Mouse (Mus musculus) myocyte (in vitro differentiated cells): ENCODE measurements around the gene Wnt8b. TPM values are rescaled to one million over a fixed set of nuclear protein-coding genes. Genes with fewer than 3 reads are reported as not detected.

Experiments
- H3K27me3 ChIP-seq: one replicate; pipeline ENCODE4 v1.6.1; 2011; ENCODE audit not compliant: control insufficient read depth, insufficient read depth, insufficient read length
- H3K36me3 ChIP-seq: one replicate; pipeline ENCODE4 v1.6.1; 2011; ENCODE audit not compliant: control insufficient read depth, insufficient read depth
- H3K4me2 ChIP-seq: one replicate; pipeline ENCODE4 v1.6.1; 2011; ENCODE audit warnings: low read depth, control low read depth
- H3K4me3 ChIP-seq: one replicate; pipeline ENCODE4 v1.5.1; 2011; ENCODE audit warnings: mild to moderate bottlenecking, control low read depth, moderate library complexity
- H3K79me2 ChIP-seq: one replicate; pipeline ENCODE4 v1.6.1; 2011; ENCODE audit not compliant: control insufficient read depth, insufficient read depth
- H3ac ChIP-seq: one replicate; pipeline ENCODE4 v1.6.1; 2011; ENCODE audit not compliant: control insufficient read depth, insufficient read length
- CEBPB ChIP-seq: IDR thresholded peaks from 2 replicates; pipeline ENCODE4 v1.6.1; 2011; ENCODE audit warnings: mild to moderate bottlenecking, moderate library complexity; ENCODE audit not compliant: poor library complexity, insufficient read depth, severe bottlenecking
- E2F4 ChIP-seq: IDR thresholded peaks from one replicate; pipeline ENCODE4 v1.6.1; 2011; ENCODE audit warnings: mild to moderate bottlenecking, control low read depth, moderate library complexity; ENCODE audit not compliant: insufficient read depth
- MAX ChIP-seq: IDR thresholded peaks from one replicate; pipeline ENCODE4 v1.6.1; 2011; ENCODE audit warnings: low read depth, mild to moderate bottlenecking, control low read depth
- MYOD1 ChIP-seq, 3 experiments: IDR thresholded peaks; one replicate each; pipeline ENCODE4 v1.6.1; 2011; ENCODE audit warnings: control low read depth in 2 of 3, low read depth in 2 of 3, mild to moderate bottlenecking in 2 of 3, moderate library complexity in 1 of 3; ENCODE audit not compliant: insufficient read length in 2 of 3, control insufficient read depth in 1 of 3
- MYOG ChIP-seq, 3 experiments: IDR thresholded peaks; one replicate each; pipeline ENCODE4 v1.6.1; 2011; ENCODE audit warnings: control low read depth in 2 of 3, low read depth in 2 of 3, mild to moderate bottlenecking in 2 of 3; ENCODE audit not compliant: insufficient read length in 2 of 3, control insufficient read depth in 1 of 3, insufficient read depth in 1 of 3
- POLR2A ChIP-seq: IDR thresholded peaks from one replicate; pipeline ENCODE4 v1.6.1; 2011; ENCODE audit warnings: low read depth, mild to moderate bottlenecking, control low read depth, moderate library complexity; ENCODE audit not compliant: insufficient read length
- POLR2AphosphoS2 ChIP-seq: IDR thresholded peaks from one replicate; pipeline ENCODE4 v1.6.1; 2011; ENCODE audit warnings: low read depth, control low read depth; ENCODE audit not compliant: insufficient read length
- REST ChIP-seq: IDR thresholded peaks from one replicate; pipeline ENCODE4 v1.6.1; 2011; ENCODE audit warnings: mild to moderate bottlenecking, control low read depth, moderate library complexity; ENCODE audit not compliant: insufficient read depth, insufficient read length
- SRF ChIP-seq: IDR thresholded peaks from one replicate; pipeline ENCODE4 v1.6.1; 2011; ENCODE audit warnings: low read depth; ENCODE audit not compliant: control insufficient read depth, insufficient read length
- TCF12 ChIP-seq: IDR thresholded peaks from one replicate; pipeline ENCODE4 v1.6.1; 2011; ENCODE audit warnings: mild to moderate bottlenecking, control low read depth; ENCODE audit not compliant: poor library complexity, insufficient read depth, severe bottlenecking
- TCF3 ChIP-seq: IDR thresholded peaks from one replicate; pipeline ENCODE4 v1.6.1; 2011; ENCODE audit warnings: low read depth, control low read depth; ENCODE audit not compliant: insufficient read length
- USF1 ChIP-seq: IDR thresholded peaks from one replicate; pipeline ENCODE4 v1.6.1; 2011; ENCODE audit warnings: low read depth, mild to moderate bottlenecking, control low read depth, moderate library complexity
- polyA plus RNA-seq: library from polyadenylated mRNA; unstranded; fragments of >200 nt; fragmentation: generic; extraction: Trizol; gene quantifications from one replicate; pipeline ENCODE4 v1.2.1, GENCODE M21; 2012; ENCODE audit warnings: missing spikeins

Wnt8b gene
- polyA plus RNA-seq, 1 experiment = not detected

DNA sequence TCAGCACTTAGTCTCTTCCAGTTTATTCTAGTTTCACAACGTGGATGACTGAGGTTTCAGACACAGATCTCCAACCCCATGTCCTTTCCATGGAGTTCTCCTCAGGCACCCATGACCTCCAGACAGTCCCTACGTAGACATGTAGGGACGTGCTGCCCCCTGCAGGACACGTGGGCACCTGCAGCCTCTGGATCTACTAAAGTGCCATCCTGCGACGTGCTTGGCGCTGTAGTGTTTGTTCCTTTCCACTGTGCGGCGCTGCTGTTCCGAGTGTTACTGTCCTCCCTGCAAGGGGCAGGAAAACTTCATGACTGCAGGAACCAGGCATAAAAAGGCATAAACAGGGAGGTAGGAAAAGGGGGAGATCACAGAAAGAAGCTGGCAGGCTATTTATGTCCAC is 19.1 kb upstream of the Wnt8b start:
- peaks cover 30% of the 10 kb centered on the region for H3K27me3 ChIP-seq
- H3K36me3 ChIP-seq = no peaks in the 10 kb centered on the region
- TF ChIP-seq SRF (no peak), MYOG (IDR thresholded peaks at IDR 0.05; ENCODE audit: control insufficient read depth in 1 of 3, insufficient read depth in 1 of 3, insufficient read length in 2 of 3, low read depth in 2 of 3) (no peak), E2F4 (no peak), POLR2A (no peak), POLR2AphosphoS2 (no peak), MYOD1 (IDR thresholded peaks at IDR 0.05; ENCODE audit: control insufficient read depth in 1 of 3, insufficient read length in 2 of 3, low read depth in 2 of 3) (no peak), USF1 (no peak), TCF12 (no peak), MAX (no peak), REST (no peak)

DNA sequence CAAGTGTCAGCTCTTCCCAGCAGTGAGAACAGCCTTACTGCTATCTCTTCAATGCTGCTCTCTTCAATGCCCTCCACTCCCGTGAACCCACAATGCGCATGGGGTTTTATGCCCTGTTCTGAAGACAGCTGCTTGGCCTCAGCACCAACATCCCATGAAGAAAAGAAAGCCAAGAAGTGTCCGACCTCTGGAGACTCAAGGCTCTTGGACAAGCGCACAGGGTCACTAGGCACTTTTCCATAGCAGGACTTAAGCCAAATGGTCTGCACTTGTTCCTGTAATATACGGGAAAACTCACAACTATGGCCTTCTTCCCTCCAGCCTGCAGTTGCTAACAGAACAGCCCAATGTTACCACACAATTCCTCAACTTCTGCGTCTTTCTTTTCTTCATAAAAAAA is 18.0 kb upstream of the Wnt8b start:
- Histone ChIP-seq H3K79me2 (no peaks in the 10 kb centered on the region), H3K4me2 (no peak overlapping the region), H3K36me3 (no peaks in the 10 kb centered on the region), H3ac (no peak overlapping the region), H3K27me3 (peaks cover 37% of the 10 kb centered on the region), H3K4me3 (no peak overlapping the region)
- TF ChIP-seq TCF12 = no peak
- no peak for TF ChIP-seq USF1
- no peak for TF ChIP-seq REST
- TF ChIP-seq MAX = no peak
- no peak for TF ChIP-seq POLR2AphosphoS2
- no peak for TF ChIP-seq CEBPB
- TF ChIP-seq E2F4 = no peak
- no peak for TF ChIP-seq POLR2A
- no peak for TF ChIP-seq SRF
- no peak for TF ChIP-seq TCF3
- no peak for TF ChIP-seq MYOG (IDR thresholded peaks at IDR 0.05; ENCODE audit: control insufficient read depth in 1 of 3, insufficient read depth in 1 of 3, insufficient read length in 2 of 3, low read depth in 2 of 3)
- TF ChIP-seq MYOD1 (IDR thresholded peaks at IDR 0.05; ENCODE audit: control insufficient read depth in 1 of 3, insufficient read length in 2 of 3, low read depth in 2 of 3) = no peak

More for the DNA sequence above, 19.1 kb upstream of the Wnt8b start:
- Histone ChIP-seq H3ac (no peak overlapping the region), H3K4me3 (no peak overlapping the region), H3K79me2 (no peaks in the 10 kb centered on the region), H3K4me2 (no peak overlapping the region)

DNA sequence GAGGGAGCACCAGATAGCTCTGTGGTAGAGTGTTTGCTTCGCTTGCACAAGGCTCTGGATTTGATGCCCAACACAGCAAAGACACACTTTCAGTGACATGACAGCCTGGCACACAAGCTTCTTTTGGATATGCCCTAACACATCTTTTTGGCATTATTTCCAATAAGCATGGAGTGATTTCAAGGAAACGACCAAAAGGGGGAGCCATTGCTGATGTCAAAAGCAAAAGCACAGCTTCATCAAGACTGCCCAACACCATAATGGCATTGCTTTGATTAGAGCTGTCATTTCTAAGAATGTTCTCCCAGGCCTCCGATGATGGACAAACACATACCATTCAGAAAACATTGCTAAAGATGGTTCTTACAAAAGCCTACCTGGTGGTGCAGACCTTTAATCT is 16.7 kb upstream of the Wnt8b start:
- Histone ChIP-seq H3K4me2 (no peak overlapping the region), H3K27me3 (peaks cover 37% of the 10 kb centered on the region), H3ac (no peak overlapping the region), H3K36me3 (no peaks in the 10 kb centered on the region), H3K4me3 (no peak overlapping the region), H3K79me2 (no peaks in the 10 kb centered on the region)
- no peak for TF ChIP-seq MAX
- TF ChIP-seq TCF12 = no peak
- no peak for TF ChIP-seq POLR2AphosphoS2
- no peak for TF ChIP-seq CEBPB
- no peak for TF ChIP-seq TCF3
- TF ChIP-seq POLR2A = no peak
- TF ChIP-seq USF1 = no peak
- no peak for TF ChIP-seq REST
- TF ChIP-seq E2F4 = no peak
- TF ChIP-seq SRF = no peak
- no peak for TF ChIP-seq MYOG (IDR thresholded peaks at IDR 0.05; ENCODE audit: control insufficient read depth in 1 of 3, insufficient read depth in 1 of 3, insufficient read length in 2 of 3, low read depth in 2 of 3)

DNA sequence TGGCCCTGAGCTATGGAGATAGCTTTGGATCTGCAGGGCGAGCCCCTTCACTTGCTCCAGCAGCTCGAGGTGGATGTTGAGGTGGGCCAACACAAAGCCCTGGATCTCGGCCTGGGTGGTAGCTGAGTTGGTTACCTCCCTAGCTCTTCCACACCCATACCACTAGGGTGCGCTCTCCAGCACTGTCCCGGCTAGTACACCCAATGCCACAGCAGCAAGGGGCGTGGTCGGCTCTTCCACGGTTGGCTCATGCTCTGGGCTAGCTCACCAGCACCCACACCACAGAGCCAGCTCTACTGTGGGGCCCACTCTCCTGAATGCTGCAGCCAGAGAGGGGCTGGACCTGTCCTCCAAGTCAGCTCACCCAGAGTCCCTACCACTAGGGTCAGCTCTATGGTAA is 6.0 kb upstream of the Wnt8b start:
- Histone ChIP-seq H3K4me2 (no peak overlapping the region), H3ac (no peak overlapping the region), H3K79me2 (no peaks in the 10 kb centered on the region), H3K27me3 (peaks cover 31% of the 10 kb centered on the region), H3K36me3 (no peaks in the 10 kb centered on the region), H3K4me3 (no peak overlapping the region)
- TF ChIP-seq CEBPB (no peak), POLR2AphosphoS2 (no peak), TCF3 (no peak), POLR2A (no peak), REST (no peak), SRF (no peak), MYOG (IDR thresholded peaks at IDR 0.05; ENCODE audit: control insufficient read depth in 1 of 3, insufficient read depth in 1 of 3, insufficient read length in 2 of 3, low read depth in 2 of 3) (no peak), MAX (no peak), USF1 (no peak), MYOD1 (IDR thresholded peaks at IDR 0.05; ENCODE audit: control insufficient read depth in 1 of 3, insufficient read length in 2 of 3, low read depth in 2 of 3) (no peak), E2F4 (no peak), TCF12 (no peak)

DNA sequence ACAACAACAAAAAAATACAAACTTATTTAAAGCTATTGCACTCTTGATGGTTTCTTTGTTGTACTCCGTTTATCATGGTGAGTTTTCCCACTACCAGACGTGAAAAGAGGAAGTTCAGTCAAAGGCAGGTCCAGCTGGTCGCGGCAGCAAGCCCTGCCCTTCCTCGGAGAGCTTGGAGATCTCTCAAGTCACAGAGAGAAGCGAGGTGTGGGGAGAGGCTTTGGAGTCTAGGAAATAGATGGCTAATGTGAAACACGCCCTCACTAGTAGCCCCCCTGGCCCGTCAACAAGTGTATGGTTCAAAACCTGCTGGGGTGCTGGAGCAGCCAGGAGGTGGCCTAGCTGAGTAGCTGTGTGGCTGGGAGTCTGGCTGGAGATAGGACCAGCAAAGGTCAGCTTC is 3.2 kb downstream of the Wnt8b start:
- peaks cover 71% of the 10 kb centered on the region for H3K27me3 ChIP-seq
- TF ChIP-seq E2F4 (no peak), POLR2AphosphoS2 (no peak), MYOG (IDR thresholded peaks at IDR 0.05; ENCODE audit: control insufficient read depth in 1 of 3, insufficient read depth in 1 of 3, insufficient read length in 2 of 3, low read depth in 2 of 3) (no peak), MYOD1 (IDR thresholded peaks at IDR 0.05; ENCODE audit: control insufficient read depth in 1 of 3, insufficient read length in 2 of 3, low read depth in 2 of 3) (no peak), TCF3 (no peak), TCF12 (no peak), REST (no peak), POLR2A (no peak), SRF (no peak), CEBPB (no peak), USF1 (no peak), MAX (no peak)
- no peak overlapping the region for H3ac ChIP-seq
- H3K4me3 ChIP-seq = no peak overlapping the region
- H3K4me2 ChIP-seq = no peak overlapping the region
- H3K36me3 ChIP-seq = no peaks in the 10 kb centered on the region
- H3K79me2 ChIP-seq = no peaks in the 10 kb centered on the region
